Mouse (Mus musculus) retina, postnatal 1 day (tissue): ENCODE results near the gene D630036H23Rik.
A peak's percentile ranks its signal among the peaks of the same experiment; 100 is the strongest.
"Not testable (repeated sequence)": the region's sequence is repeated elsewhere in the genome, so short reads cannot be mapped to it uniquely, and the experiment has no call there.

ENCODE experiments used
- DNase-seq: peaks from one replicate; pipeline ENCODE4 v3.0.0-alpha.2; 2012

Gene D630036H23Rik

GRCm38 (mm10) chr12:36381441-36382340, at the start of gene D630036H23Rik, which contains the start of gene Ispd:
Gene D630036H23Rik, minus strand, starts transcription at chr12:36382181.
Gene Ispd, plus strand, starts transcription at chr12:36381450.
- peak; percentile 89 for DNase-seq

- DNase-seq = no peak
These were observed 44.4 kb upstream of the D630036H23Rik start for GRCm38 (mm10) chr12:36426163-36427045.

GRCm38 (mm10) chr12:36425258-36425657, 43.3 kb upstream of the D630036H23Rik start:
- DNase-seq = no peak

GRCm38 (mm10) chr12:36423677-36424076, 41.7 kb upstream of the D630036H23Rik start:
- no peak for DNase-seq

- no peak for DNase-seq
These were observed 13.1 kb upstream of the D630036H23Rik start for GRCm38 (mm10) chr12:36395115-36395514.

GRCm38 (mm10) chr12:36386991-36387390, 5.0 kb upstream of the D630036H23Rik start:
- no peak for DNase-seq

- no peak for DNase-seq
These were observed 3.4 kb upstream of the D630036H23Rik start for GRCm38 (mm10) chr12:36385386-36385785.

- no peak for DNase-seq
These were observed 1.2 kb downstream of the D630036H23Rik start for GRCm38 (mm10) chr12:36380806-36381205.

- peak; percentile 25 for DNase-seq
These were observed 1.7 kb downstream of the D630036H23Rik start for GRCm38 (mm10) chr12:36380254-36380653.

GRCm38 (mm10) chr12:36376391-36376790, 5.6 kb downstream of the D630036H23Rik start:
- DNase-seq = not testable (repeated sequence)

GRCm38 (mm10) chr12:36373237-36373998, 8.6 kb downstream of the D630036H23Rik start:
- peak; percentile 15 for DNase-seq

GRCm38 (mm10) chr12:36364013-36364412, 18.0 kb downstream of the D630036H23Rik start:
- no peak for DNase-seq

GRCm38 (mm10) chr12:36360693-36361092, 21.3 kb downstream of the D630036H23Rik start:
- DNase-seq = no peak

GRCm38 (mm10) chr12:36360064-36360463, 21.9 kb downstream of the D630036H23Rik start:
- DNase-seq = no peak

- DNase-seq = peak; percentile 73
These were observed 37.9 kb downstream of the D630036H23Rik start for GRCm38 (mm10) chr12:36344131-36344530.

GRCm38 (mm10) chr12:36333837-36334281, 48.1 kb downstream of the D630036H23Rik start:
- no peak for DNase-seq

- no peak for DNase-seq
These were observed 49.3 kb downstream of the D630036H23Rik start for GRCm38 (mm10) chr12:36332676-36333075.
